Mouse (Mus musculus): ENCODE results near the gene Bhlhe40. TPM values are rescaled to one million over a fixed set of nuclear protein-coding genes. Genes with fewer than 3 reads are reported as not detected.

The Bhlhe40 gene
- polyA plus RNA-seq, 1 experiment from 2014 or later = 2.8 TPM

DNA sequence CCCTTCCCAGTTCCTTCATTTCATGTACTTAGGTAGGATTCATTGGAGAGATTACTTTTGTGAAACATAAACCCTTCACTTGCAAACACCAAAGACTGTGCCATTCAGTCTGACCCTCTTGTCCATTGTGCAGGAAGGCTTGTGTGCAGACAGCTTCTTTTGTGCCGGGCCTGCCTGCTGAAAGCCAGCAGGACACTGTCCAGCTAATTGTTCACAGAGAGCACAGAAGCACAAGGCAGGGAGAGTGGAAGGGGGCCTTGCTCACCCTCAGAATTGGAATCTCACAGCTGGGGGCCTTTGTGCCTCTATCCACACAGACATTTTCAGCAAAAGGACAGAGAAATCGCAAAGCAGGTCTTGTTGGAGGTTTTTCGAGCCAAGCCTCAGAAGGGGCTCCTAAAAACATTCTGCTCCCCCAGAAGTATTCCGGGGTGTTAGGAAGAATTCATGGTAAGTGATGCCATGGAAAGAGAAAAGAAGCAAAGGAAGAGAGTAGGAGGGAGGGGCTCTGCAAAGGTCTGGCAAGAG lies 38.0 kb downstream of the Bhlhe40 start:
- no peak overlapping the region for H3K4me2 ChIP-seq (replicated peaks)
- peaks cover 32% of the 10 kb centered on the region for H3K4me1 ChIP-seq
- H3K4me3 ChIP-seq = no peak overlapping the region
- no peak overlapping the region for H3K9ac ChIP-seq (replicated peaks)
- no peaks in the 10 kb centered on the region for H3K9me3 ChIP-seq
- H3K27ac ChIP-seq (replicated peaks) = peak overlapping the region; percentile 61
- H3K36me3 ChIP-seq = no peaks in the 10 kb centered on the region
- ATAC-seq (ENCODE audit: low FRiP score, low read depth) = peak; percentile 52
- peaks cover 4% of the 10 kb centered on the region for H3K27me3 ChIP-seq
- 9% methylated on average over 4 of the region's 4 CpGs for WGBS

DNA sequence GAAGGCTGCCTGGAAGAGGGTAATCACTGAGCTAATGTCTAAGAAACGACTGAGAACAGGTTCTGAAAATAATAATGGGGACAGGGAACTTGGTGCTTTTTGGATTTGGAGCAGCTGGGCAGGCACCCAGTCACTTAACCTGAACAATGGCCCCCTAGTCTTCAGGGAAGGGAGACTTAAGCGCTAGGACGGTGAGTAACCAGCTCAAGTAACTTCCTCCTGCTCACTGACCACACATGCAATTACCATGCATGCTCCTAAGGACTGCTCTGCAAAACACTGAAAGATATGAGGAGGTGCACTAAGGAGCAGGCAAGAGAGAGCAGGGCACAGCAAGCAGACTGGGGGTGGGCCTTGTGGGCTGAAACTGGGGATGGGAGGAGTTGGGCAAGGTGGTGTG lies 39.2 kb downstream of the Bhlhe40 start:
- Histone ChIP-seq H3K9me3 (no peaks in the 10 kb centered on the region), H3K27ac (replicated peaks) (no peak overlapping the region), H3K4me3 (no peak overlapping the region), H3K9ac (replicated peaks) (peak overlapping the region; percentile 34; the same call in 1 of the 2 replicates), H3K4me2 (replicated peaks) (no peak overlapping the region), H3K4me1 (peaks cover 32% of the 10 kb centered on the region), H3K36me3 (no peaks in the 10 kb centered on the region), H3K27me3 (peaks cover 4% of the 10 kb centered on the region)
- 67% methylated on average over 3 of the region's 3 CpGs for WGBS
- peak; percentile 4; the same call in 1 of the 2 replicates for ATAC-seq (ENCODE audit: low FRiP score, low read depth)

DNA sequence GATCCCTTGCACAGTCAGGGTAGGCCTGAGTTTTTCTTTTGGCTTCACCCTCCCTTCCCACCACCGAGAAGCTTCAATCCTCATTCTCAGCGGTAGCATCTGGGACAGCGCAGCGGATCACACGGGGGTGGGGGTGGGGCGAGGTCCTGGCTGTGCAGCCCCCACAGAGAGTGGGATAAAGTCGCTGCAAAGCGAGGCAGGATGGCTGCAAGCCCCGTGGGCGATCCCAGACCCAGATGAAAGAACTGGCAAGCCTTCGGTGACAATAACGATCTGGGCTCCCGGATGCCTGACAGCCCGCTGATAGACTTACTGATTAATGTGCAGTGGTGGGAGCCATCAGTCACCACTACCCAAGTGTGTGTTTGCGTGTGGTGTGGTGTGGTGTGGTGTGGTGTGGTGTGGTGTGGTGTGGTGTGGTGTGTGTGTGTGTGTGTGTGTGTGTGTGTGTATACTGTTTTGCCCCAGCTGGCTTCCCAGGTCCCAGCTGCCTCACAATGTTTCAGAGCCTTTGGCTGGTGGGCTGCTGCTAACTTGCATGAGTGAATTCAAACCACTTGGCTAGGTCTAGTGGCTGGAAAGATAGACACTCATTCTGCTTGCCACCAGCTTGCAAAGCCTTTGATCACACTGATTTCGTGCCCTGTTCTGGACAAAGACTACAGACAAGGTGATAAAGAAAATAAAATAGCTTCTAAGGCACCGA lies 40.4 kb downstream of the Bhlhe40 start:
- 25% methylated on average over 17 of the region's 17 CpGs for WGBS
- peak; percentile 44 for ATAC-seq (ENCODE audit: low FRiP score, low read depth)
- no peaks in the 10 kb centered on the region for H3K9me3 ChIP-seq
- 0 out of 2 replicates have a peak overlapping the region, but pooled peaks have one; percentile 17 for H3K4me3 ChIP-seq
- peaks cover 4% of the 10 kb centered on the region for H3K27me3 ChIP-seq
- 0 out of 2 replicates have a peak overlapping the region, but pooled peaks have one; percentile 41 for H3K9ac ChIP-seq (replicated peaks)
- peak overlapping the region; percentile 49; the same call in 1 of the 2 replicates for H3K27ac ChIP-seq (replicated peaks)
- no peaks in the 10 kb centered on the region for H3K36me3 ChIP-seq
- peak overlapping the region; percentile 48 for H3K4me2 ChIP-seq (replicated peaks)
- peaks cover 32% of the 10 kb centered on the region for H3K4me1 ChIP-seq

DNA sequence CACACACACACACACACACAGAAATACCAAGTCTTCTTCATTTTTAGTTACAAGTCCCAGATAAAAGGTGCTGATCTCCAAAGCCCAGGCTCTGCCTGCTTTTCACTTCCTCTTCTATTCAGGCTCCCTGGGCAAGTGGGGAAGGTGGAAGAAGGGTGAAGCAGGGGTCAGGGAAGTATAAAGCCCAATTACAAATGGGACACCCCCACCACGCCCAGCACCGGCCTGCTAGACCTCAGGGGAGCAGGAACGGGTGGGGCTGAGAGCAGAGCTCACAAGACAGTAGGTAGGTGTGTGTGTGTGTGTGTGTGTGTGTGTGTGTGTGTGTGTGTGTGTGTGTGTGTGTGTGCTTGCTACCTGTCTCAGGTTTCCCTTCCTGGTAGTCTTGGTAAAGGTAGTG lies 42.2 kb downstream of the Bhlhe40 start:
- Histone ChIP-seq H3K4me1 (peaks cover 32% of the 10 kb centered on the region), H3K9ac (replicated peaks) (no peak overlapping the region), H3K27ac (replicated peaks) (no peak overlapping the region), H3K36me3 (no peaks in the 10 kb centered on the region), H3K9me3 (no peaks in the 10 kb centered on the region), H3K4me3 (no peak overlapping the region), H3K27me3 (peaks cover 9% of the 10 kb centered on the region), H3K4me2 (replicated peaks) (no peak overlapping the region)
- no peak for ATAC-seq (ENCODE audit: low FRiP score, low read depth)
- 50% methylated on average over 3 of the region's 3 CpGs for WGBS

DNA sequence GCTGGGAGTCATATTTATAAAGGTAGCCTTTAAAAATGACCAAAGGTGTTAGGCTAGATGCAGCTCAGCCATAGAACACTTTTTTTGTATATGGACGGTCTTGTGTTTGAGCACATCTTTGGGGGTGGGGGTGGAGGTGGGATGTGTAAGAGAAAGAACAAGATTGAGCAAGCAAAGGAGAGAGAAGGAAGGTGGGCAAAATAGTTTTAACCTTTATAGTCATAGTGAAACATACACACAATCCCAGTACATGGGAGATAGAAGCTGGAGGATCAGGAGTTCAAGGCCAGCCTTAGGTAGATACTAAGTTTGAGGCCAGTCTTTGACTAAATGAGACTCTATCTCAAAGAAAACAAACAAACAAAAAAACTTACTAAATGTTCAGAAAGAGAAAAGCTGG lies 42.7 kb downstream of the Bhlhe40 start:
- no peak for ATAC-seq (ENCODE audit: low FRiP score, low read depth)
- H3K4me2 ChIP-seq (replicated peaks) = no peak overlapping the region
- H3K9ac ChIP-seq (replicated peaks) = no peak overlapping the region
- H3K36me3 ChIP-seq = no peaks in the 10 kb centered on the region
- peaks cover 12% of the 10 kb centered on the region for H3K27me3 ChIP-seq
- H3K9me3 ChIP-seq = no peaks in the 10 kb centered on the region
- no peak overlapping the region for H3K4me3 ChIP-seq
- no peak overlapping the region for H3K27ac ChIP-seq (replicated peaks)
- 96% methylated on average over 1 of the region's 1 CpGs for WGBS
- H3K4me1 ChIP-seq = peaks cover 29% of the 10 kb centered on the region

DNA sequence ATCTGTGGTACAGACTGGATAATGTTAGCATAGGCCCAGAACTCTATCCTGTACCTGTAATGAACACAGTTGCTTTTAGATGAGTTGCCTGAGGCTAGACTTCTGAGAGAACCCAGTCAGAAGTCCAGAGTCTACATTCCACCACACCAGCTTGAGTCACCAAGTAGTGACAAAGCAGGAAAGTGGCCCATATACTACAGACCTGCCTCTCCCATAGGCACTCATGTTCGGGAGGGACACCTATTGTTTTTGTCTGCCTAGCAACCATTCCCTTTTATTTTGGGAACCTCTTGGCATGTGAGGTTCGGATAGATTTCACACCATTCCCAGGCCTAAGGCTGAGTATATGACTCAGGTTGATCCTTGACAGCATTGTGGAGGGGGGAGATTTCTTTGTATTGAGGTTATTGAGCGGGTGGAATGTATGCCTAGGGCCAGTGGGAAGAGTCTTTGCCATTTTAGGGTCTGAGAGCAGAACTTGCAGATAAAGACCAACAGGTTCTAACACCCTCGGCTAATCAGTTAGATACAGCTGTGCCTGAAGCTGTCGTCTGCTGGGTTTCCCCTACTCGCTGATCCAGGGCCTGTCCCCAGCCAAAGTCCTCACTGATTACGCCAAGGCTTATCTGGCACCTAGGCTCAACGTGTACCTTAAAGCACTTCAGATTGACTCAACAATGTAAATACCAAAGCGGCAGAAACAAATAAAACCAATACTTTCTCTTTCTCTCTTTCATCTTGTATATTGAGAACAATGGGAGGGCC lies 44.1 kb downstream of the Bhlhe40 start:
- Histone ChIP-seq H3K4me3 (no peak overlapping the region), H3K4me1 (peaks cover 25% of the 10 kb centered on the region), H3K9me3 (no peaks in the 10 kb centered on the region), H3K36me3 (no peaks in the 10 kb centered on the region), H3K27me3 (peaks cover 20% of the 10 kb centered on the region; the same call in 1 of the 2 replicates), H3K27ac (replicated peaks) (no peak overlapping the region), H3K4me2 (replicated peaks) (no peak overlapping the region), H3K9ac (replicated peaks) (no peak overlapping the region)
- 59% methylated on average over 9 of the region's 9 CpGs for WGBS
- ATAC-seq (ENCODE audit: low FRiP score, low read depth) = no peak

DNA sequence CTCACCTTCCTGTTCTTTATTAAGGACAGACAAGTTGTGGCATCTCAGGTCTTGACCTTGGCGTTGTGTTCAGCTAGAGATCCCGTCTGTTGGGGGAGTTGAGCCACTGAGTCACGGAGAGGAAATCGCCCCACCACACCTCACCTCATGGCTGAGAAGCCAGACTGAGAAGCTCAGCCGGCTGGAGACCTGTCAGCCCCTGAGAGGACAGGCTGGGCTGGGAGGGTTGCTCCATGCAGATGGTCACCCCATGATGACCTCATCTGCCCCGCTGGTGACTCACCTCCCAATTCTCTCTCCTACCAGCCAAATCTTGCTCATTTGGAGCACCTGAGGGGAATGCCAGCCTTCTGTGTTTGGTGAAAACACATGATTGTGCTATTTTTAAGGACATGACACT lies 45.5 kb downstream of the Bhlhe40 start:
- H3K4me1 ChIP-seq = peaks cover 13% of the 10 kb centered on the region
- H3K27ac ChIP-seq (replicated peaks) = no peak overlapping the region
- no peaks in the 10 kb centered on the region for H3K9me3 ChIP-seq
- H3K4me2 ChIP-seq (replicated peaks) = no peak overlapping the region
- WGBS = 74% methylated on average over 6 of the region's 6 CpGs
- no peak overlapping the region for H3K4me3 ChIP-seq
- H3K9ac ChIP-seq (replicated peaks) = no peak overlapping the region
- ATAC-seq (ENCODE audit: low FRiP score, low read depth) = no peak
- peaks cover 17% of the 10 kb centered on the region; the same call in 1 of the 2 replicates for H3K27me3 ChIP-seq
- no peaks in the 10 kb centered on the region for H3K36me3 ChIP-seq

DNA sequence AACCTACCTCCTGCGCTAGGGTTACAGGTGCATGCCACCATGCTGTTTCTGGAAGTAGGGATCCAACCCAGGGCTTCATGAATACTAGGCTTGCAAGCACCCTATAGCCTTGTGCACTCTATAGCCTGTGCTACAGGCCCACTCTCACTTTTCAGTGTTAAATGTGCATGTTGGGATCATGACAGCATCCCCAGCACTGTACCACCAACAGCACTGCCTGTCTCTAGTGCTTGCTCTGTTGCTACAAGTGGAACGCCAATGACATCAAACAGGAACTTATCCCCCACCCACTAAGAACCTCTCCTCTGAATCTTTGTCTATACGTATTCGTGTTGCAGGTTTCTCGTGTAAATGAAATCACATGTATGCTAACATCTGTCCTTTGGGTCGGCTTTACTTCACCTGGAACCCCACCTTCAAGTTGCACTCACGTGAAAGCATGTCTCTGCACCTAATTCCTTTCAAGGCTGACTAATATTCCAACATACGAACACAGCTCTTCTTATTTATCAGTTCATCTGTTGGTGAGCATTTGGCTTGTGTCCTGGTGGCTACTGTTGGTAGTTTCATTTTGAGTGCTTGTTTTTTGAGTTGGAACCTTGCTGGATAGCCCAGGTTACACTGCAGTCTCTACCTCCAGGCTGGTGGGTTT lies 46.7 kb downstream of the Bhlhe40 start:
- Histone ChIP-seq H3K9ac (replicated peaks) (no peak overlapping the region), H3K4me1 (peaks cover 10% of the 10 kb centered on the region), H3K27ac (replicated peaks) (no peak overlapping the region), H3K27me3 (peaks cover 17% of the 10 kb centered on the region; the same call in 1 of the 2 replicates), H3K9me3 (no peaks in the 10 kb centered on the region), H3K4me3 (no peak overlapping the region), H3K4me2 (replicated peaks) (no peak overlapping the region), H3K36me3 (no peaks in the 10 kb centered on the region)
- 90% methylated on average over 8 of the region's 8 CpGs for WGBS
- no peak for ATAC-seq (ENCODE audit: low FRiP score, low read depth)

DNA sequence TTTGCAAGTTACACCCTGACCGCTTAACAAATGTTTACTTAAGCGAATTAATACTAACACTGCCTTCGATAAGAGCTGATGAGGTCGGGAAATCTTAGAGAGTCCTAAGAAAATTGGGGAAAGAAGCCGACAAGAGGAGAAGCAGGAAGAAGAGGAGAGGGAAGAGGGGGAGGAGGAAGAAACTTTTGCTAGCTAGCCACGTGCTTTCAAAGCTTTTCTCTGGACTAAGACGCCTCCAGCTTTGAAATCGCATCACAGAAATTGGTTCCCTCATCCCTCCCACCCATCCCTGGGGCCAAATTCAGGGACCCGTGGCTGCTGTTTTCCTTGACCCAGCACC lies 48.7 kb downstream of the Bhlhe40 start:
- no peak overlapping the region for H3K27ac ChIP-seq (replicated peaks)
- H3K36me3 ChIP-seq = no peaks in the 10 kb centered on the region
- WGBS = 14% methylated on average over 9 of the region's 9 CpGs
- H3K4me1 ChIP-seq = peaks cover 10% of the 10 kb centered on the region
- H3K9ac ChIP-seq (replicated peaks) = no peak overlapping the region; the same call in 1 of the 2 replicates
- H3K27me3 ChIP-seq = peaks cover 17% of the 10 kb centered on the region; the same call in 1 of the 2 replicates
- H3K4me3 ChIP-seq = peak overlapping the region; percentile 45
- H3K9me3 ChIP-seq = no peaks in the 10 kb centered on the region
- ATAC-seq (ENCODE audit: low FRiP score, low read depth) = no peak; the same call in 1 of the 2 replicates
- H3K4me2 ChIP-seq (replicated peaks) = peak overlapping the region; percentile 89

DNA sequence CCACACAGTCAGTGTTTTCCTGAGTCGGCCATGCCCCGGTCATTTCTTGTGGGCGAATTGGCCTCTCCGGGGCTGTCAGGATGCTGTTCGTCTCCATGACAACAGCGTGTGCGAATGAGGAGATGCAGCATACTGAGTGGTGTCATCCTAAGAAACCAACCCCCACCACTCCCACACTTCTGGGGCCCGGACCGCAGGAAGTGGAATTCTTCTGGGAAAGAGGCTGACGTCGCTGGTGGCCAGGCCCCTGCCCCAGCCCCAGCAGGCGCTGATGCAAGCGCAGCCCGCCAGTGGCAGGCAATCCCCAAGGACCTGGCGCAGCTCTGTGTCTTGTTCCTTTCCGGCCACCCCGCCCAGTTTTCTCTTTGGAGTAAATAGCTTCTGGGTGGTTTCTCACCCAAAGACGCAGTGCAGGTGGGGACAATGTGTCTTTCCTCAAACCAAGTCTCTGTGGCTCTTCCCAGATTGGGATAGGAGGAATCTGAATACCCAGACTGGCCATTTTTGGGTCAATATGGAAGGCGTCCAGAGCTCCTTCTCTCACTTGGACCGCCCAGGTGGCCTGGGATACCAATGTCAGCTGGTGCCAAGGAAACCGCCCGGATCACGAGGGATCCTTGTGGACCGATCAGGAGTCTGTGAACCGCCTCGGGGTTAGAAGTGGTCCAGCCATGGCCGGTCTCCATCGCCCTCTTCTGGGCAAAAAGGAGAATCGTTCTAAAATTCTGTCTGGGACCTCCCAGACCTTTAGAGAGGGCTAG lies 49.2 kb downstream of the Bhlhe40 start:
- no peaks in the 10 kb centered on the region for H3K9me3 ChIP-seq
- peaks cover 10% of the 10 kb centered on the region for H3K4me1 ChIP-seq
- peak overlapping the region; percentile 45 for H3K4me3 ChIP-seq
- H3K9ac ChIP-seq (replicated peaks) = peak overlapping the region; percentile 59
- peak; percentile 92 for ATAC-seq (ENCODE audit: low FRiP score, low read depth)
- H3K27me3 ChIP-seq = peaks cover 17% of the 10 kb centered on the region; the same call in 1 of the 2 replicates
- WGBS = under 1% methylated on average over 29 of the region's 29 CpGs
- peak overlapping the region; percentile 61 for H3K27ac ChIP-seq (replicated peaks)
- H3K36me3 ChIP-seq = no peaks in the 10 kb centered on the region
- H3K4me2 ChIP-seq (replicated peaks) = peak overlapping the region; percentile 89

DNA sequence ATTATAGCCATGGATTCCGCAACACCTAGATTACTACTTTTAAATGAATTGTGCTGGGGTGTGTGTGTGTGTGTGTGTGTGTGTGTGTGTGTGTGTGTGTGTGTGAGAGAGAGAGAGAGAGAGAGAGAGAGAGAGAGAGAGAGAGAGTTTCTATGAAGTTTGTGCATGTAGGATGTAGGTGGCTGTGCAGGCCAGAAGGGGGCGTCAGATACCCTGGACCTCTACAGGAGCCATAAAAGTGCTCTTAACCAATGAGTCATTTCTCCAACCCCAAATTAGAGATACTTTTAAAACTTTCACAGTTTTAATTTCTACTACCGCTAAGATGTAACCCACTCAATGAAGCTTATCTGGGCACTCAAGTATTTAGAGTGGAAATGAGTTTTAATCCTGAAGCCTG lies 50.2 kb downstream of the Bhlhe40 start:
- H3K27ac ChIP-seq (replicated peaks) = no peak overlapping the region
- no peak overlapping the region for H3K9ac ChIP-seq (replicated peaks)
- WGBS = 72% methylated on average over 3 of the region's 3 CpGs
- no peak overlapping the region for H3K4me3 ChIP-seq
- no peak for ATAC-seq (ENCODE audit: low FRiP score, low read depth)
- peaks cover 17% of the 10 kb centered on the region; the same call in 1 of the 2 replicates for H3K27me3 ChIP-seq
- H3K4me1 ChIP-seq = peaks cover 10% of the 10 kb centered on the region
- no peaks in the 10 kb centered on the region for H3K9me3 ChIP-seq
- H3K36me3 ChIP-seq = no peaks in the 10 kb centered on the region
- H3K4me2 ChIP-seq (replicated peaks) = no peak overlapping the region
